Mouse (Mus musculus) right cerebral cortex, postnatal 14 days (tissue): ENCODE data around the gene Gm28827.
"Not testable (repeated sequence)": the region's sequence is repeated elsewhere in the genome, so short reads cannot be mapped to it uniquely, and the experiment has no call there.

Experiments
- DNase-seq: peaks from one replicate; pipeline ENCODE4 v3.0.0; 2022

Gm28827 gene

DNA sequence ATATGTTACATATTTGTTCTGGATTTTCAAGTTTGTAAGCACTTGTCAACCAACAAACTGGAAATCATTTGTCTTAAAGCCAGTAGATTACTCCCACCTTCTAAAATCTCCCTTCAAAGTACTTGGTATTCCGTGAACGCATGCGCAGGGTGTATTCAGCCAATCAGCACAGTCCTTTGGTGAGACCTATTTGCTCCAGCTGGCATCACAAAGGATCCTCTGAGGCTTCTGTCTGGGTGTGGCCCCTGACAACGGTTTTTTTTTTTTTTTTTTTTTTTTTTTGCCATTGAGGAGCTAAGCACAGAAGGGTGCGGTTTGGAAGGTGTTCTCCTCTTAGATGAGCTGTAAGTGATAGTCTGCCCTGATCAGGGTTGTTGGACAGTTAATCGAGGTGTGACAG lies at the start of gene Gm28827:
Gm28827 (plus strand) TSS at position 301 of the 400 bp plus-strand sequence.
- not testable (repeated sequence) for DNase-seq
